Mouse (Mus musculus): ENCODE results near the gene 4931422A03Rik. TPM values are rescaled to one million over a fixed set of nuclear protein-coding genes. Genes with fewer than 3 reads are reported as not detected.
A peak's percentile ranks its signal among the peaks of the same experiment; 100 is the strongest.

The 4931422A03Rik gene
- total and polyA plus RNA-seq, 3 experiments, result not detected

GRCm38 (mm10) chr2:104007793-104008519 is 20.2 kb downstream of the 4931422A03Rik start:
- TF ChIP-seq POLR2A (IDR thresholded peaks at IDR 0.05; ENCODE audit: insufficient read depth, low read depth, low read length), result no peak
- TF ChIP-seq CTCF (IDR thresholded peaks at IDR 0.05), result no peak
- no peak for TF ChIP-seq EP300 (IDR thresholded peaks at IDR 0.05; ENCODE audit: insufficient read depth, low read depth, low read length)
- no peak for DNase-seq
- H3K4me3 ChIP-seq, result no peak overlapping the region
- WGBS, result 76% methylated on average over 7 of the region's 7 CpGs
- no peaks in the 10 kb centered on the region for H3K36me3 ChIP-seq (ENCODE audit: control insufficient read depth, insufficient read depth, low read length)
- H3K79me2 ChIP-seq (replicated peaks; ENCODE audit: control insufficient read depth, insufficient read depth, low read length), result no peaks in the 10 kb centered on the region
- intact Hi-C loops (cut with DNase I), result loop anchor here (10.0 kb wide), 1 partner anchor 443 kb away; the partner anchor contains the start of gene Abtb2
- no peak overlapping the region for H3K27ac ChIP-seq
- H3K9ac ChIP-seq (ENCODE audit: low read depth, low read length), result no peak overlapping the region
- H3K4me1 ChIP-seq (ENCODE audit: control insufficient read depth, insufficient read depth, low read length), result no peaks in the 10 kb centered on the region
- H3K27me3 ChIP-seq (ENCODE audit: control insufficient read depth, insufficient read depth, low read length), result no peaks in the 10 kb centered on the region

- H3K27me3 ChIP-seq (ENCODE audit: control insufficient read depth, insufficient read depth, low read length), result peaks cover 1% of the 10 kb centered on the region; the same call in 1 of the 2 replicates
- intact Hi-C loops (cut with DNase I), result loop anchor here (1.0 to 10.0 kb wide), 2 partner anchors 18 to 438 kb away; partner anchors contain the start of gene Abtb2
- WGBS, result 33% methylated on average over 16 of the region's 16 CpGs
- TF ChIP-seq CTCF (IDR thresholded peaks at IDR 0.05) (peak; percentile 72), POLR2A (IDR thresholded peaks at IDR 0.05; ENCODE audit: insufficient read depth, low read depth, low read length) (no peak)
- no peak overlapping the region for H3K27ac ChIP-seq
- H3K4me1 ChIP-seq (ENCODE audit: control insufficient read depth, insufficient read depth, low read length), result no peaks in the 10 kb centered on the region
- H3K36me3 ChIP-seq (ENCODE audit: control insufficient read depth, insufficient read depth, low read length), result no peaks in the 10 kb centered on the region
- H3K79me2 ChIP-seq (replicated peaks; ENCODE audit: control insufficient read depth, insufficient read depth, low read length), result no peaks in the 10 kb centered on the region
- DNase-seq, result peak; percentile 26 to 46
- H3K4me3 ChIP-seq, result no peak overlapping the region
- no peak overlapping the region for H3K9ac ChIP-seq (ENCODE audit: low read depth, low read length)
Observed at GRCm38 (mm10) chr2:104002711-104003413, 25.3 kb downstream of the 4931422A03Rik start.

DNA sequence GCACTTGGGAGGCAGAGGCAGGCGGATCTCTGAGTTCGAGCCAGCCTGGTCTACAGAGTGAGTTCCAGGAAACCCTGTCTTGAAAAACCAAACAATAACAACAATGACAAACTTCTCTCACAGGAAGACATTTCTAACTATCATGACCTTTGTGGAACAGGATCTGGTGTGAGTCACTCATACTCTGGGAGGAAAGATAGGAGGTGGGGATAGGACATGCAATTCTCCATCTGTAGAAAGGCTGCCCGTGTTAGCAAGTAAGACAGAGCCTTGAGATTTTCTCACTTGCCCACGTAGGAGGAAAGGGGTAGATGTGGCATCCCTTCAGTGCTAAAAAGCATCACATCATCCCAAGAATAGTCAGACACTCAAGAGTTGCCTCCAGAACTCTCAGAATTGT is 26.3 kb downstream of the 4931422A03Rik start:
- peaks cover 1% of the 10 kb centered on the region; the same call in 1 of the 2 replicates for H3K27me3 ChIP-seq (ENCODE audit: control insufficient read depth, insufficient read depth, low read length)
- no peak overlapping the region for H3K9ac ChIP-seq (ENCODE audit: low read depth, low read length)
- H3K27ac ChIP-seq, result no peak overlapping the region
- no peak overlapping the region for H3K4me3 ChIP-seq
- 41% methylated on average over 4 of the region's 4 CpGs for WGBS
- no peak for DNase-seq
- intact Hi-C loops (cut with DNase I), result loop anchor here (10.0 kb wide), 1 partner anchor 437 kb away; the partner anchor contains the start of gene Abtb2
- H3K4me1 ChIP-seq (ENCODE audit: control insufficient read depth, insufficient read depth, low read length), result no peaks in the 10 kb centered on the region
- H3K36me3 ChIP-seq (ENCODE audit: control insufficient read depth, insufficient read depth, low read length), result no peaks in the 10 kb centered on the region
- H3K79me2 ChIP-seq (replicated peaks; ENCODE audit: control insufficient read depth, insufficient read depth, low read length), result no peaks in the 10 kb centered on the region
- TF ChIP-seq EP300 (IDR thresholded peaks at IDR 0.05; ENCODE audit: insufficient read depth, low read depth, low read length) (no peak), CTCF (IDR thresholded peaks at IDR 0.05) (no peak), POLR2A (IDR thresholded peaks at IDR 0.05; ENCODE audit: insufficient read depth, low read depth, low read length) (no peak)

GRCm38 (mm10) chr2:104001076-104001475 is 27.1 kb downstream of the 4931422A03Rik start:
- 29% methylated on average over 2 of the region's 2 CpGs for WGBS
- no peak overlapping the region for H3K27ac ChIP-seq
- peaks cover 1% of the 10 kb centered on the region; the same call in 1 of the 2 replicates for H3K27me3 ChIP-seq (ENCODE audit: control insufficient read depth, insufficient read depth, low read length)
- no peak overlapping the region for H3K4me3 ChIP-seq
- H3K4me1 ChIP-seq (ENCODE audit: control insufficient read depth, insufficient read depth, low read length), result no peaks in the 10 kb centered on the region
- H3K79me2 ChIP-seq (replicated peaks; ENCODE audit: control insufficient read depth, insufficient read depth, low read length), result no peaks in the 10 kb centered on the region
- intact Hi-C loops (cut with DNase I), result loop anchor here (10.0 kb wide), 1 partner anchor 436 kb away; the partner anchor contains the start of gene Abtb2
- H3K36me3 ChIP-seq (ENCODE audit: control insufficient read depth, insufficient read depth, low read length), result no peaks in the 10 kb centered on the region
- DNase-seq, result no peak
- no peak for TF ChIP-seq POLR2A (IDR thresholded peaks at IDR 0.05; ENCODE audit: insufficient read depth, low read depth, low read length)
- no peak for TF ChIP-seq EP300 (IDR thresholded peaks at IDR 0.05; ENCODE audit: insufficient read depth, low read depth, low read length)
- peak; percentile 73 for TF ChIP-seq CTCF (IDR thresholded peaks at IDR 0.05)
- H3K9ac ChIP-seq (ENCODE audit: low read depth, low read length), result no peak overlapping the region

GRCm38 (mm10) chr2:103992618-103993332 is 35.4 kb downstream of the 4931422A03Rik start:
- Histone ChIP-seq H3K79me2 (replicated peaks; ENCODE audit: control insufficient read depth, insufficient read depth, low read length) (no peaks in the 10 kb centered on the region), H3K36me3 (ENCODE audit: control insufficient read depth, insufficient read depth, low read length) (no peaks in the 10 kb centered on the region), H3K27me3 (ENCODE audit: control insufficient read depth, insufficient read depth, low read length) (no peaks in the 10 kb centered on the region), H3K9ac (ENCODE audit: low read depth, low read length) (no peak overlapping the region), H3K4me1 (ENCODE audit: control insufficient read depth, insufficient read depth, low read length) (no peaks in the 10 kb centered on the region), H3K27ac (no peak overlapping the region), H3K4me3 (no peak overlapping the region)
- intact Hi-C loops (cut with DNase I), result no loop called here
- TF ChIP-seq EP300 (IDR thresholded peaks at IDR 0.05; ENCODE audit: insufficient read depth, low read depth, low read length), result no peak
- TF ChIP-seq POLR2A (IDR thresholded peaks at IDR 0.05; ENCODE audit: insufficient read depth, low read depth, low read length), result no peak
- TF ChIP-seq CTCF (IDR thresholded peaks at IDR 0.05), result no peak
- 44% methylated on average over 17 of the region's 17 CpGs for WGBS
- DNase-seq, result no peak

Data from heart, adult 2 months (tissue).